Mouse (Mus musculus): Measurements from ENCODE around the gene Eomes. TPM values are rescaled to one million over a fixed set of nuclear protein-coding genes. Genes with fewer than 3 reads are reported as not detected.

Gene Eomes
- polyA plus RNA-seq, 1 experiment from 2014 or later: 0.14 TPM

GRCm38 (mm10) chr9:118506404-118507231, 28.6 kb downstream of the Eomes start:
- peak overlapping the region; percentile 88 for H3K4me2 ChIP-seq
- H3K9ac ChIP-seq: peak overlapping the region; percentile 74
- H3K4me3 ChIP-seq: peak overlapping the region; percentile 65
- H3K9me3 ChIP-seq: no peaks in the 10 kb centered on the region
- H3K27me3 ChIP-seq: no peaks in the 10 kb centered on the region
- H3K4me1 ChIP-seq: peaks cover 25% of the 10 kb centered on the region
- under 1% methylated on average over 57 of the region's 57 CpGs for WGBS
- peak; percentile 25; the same call in 1 of the 2 replicates for ATAC-seq (ENCODE audit: insufficient number of reproducible peaks, low FRiP score, low TSS enrichment, low read depth)
- H3K27ac ChIP-seq: peak overlapping the region; percentile 22; the same call in 1 of the 2 replicates
- H3K36me3 ChIP-seq: 0 out of 2 replicates have a peak, but pooled peaks cover 3% of the 10 kb centered on the region

DNA sequence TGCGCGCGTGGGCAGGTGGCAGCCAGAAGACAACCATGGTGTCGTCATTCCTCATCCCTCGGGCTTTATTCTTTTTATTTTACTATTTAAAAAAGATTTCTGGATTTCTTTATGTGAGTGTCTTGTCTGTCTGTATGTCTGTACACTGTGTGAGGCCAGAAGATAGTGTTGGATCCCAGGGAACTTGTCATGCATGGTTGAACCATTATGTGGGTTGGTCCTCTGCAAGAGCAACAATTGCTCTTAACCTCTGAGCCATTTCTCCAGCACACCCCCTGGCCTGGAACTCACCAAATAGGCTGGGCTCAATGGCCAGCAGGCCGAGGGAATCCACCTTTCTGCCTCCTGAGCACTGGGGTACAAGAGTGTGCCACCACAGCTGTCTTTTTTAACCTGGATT, 29.5 kb downstream of the Eomes start:
- 81% methylated on average over 6 of the region's 6 CpGs for WGBS
- ATAC-seq (ENCODE audit: insufficient number of reproducible peaks, low FRiP score, low TSS enrichment, low read depth): no peak
- 0 out of 2 replicates have a peak overlapping the region, but pooled peaks have one; percentile 74 for H3K9ac ChIP-seq
- peak overlapping the region; percentile 65 for H3K4me3 ChIP-seq
- peak overlapping the region; percentile 88 for H3K4me2 ChIP-seq
- H3K9me3 ChIP-seq: no peaks in the 10 kb centered on the region
- H3K27ac ChIP-seq: no peak overlapping the region
- peaks cover 25% of the 10 kb centered on the region for H3K4me1 ChIP-seq
- H3K36me3 ChIP-seq: 0 out of 2 replicates have a peak, but pooled peaks cover 3% of the 10 kb centered on the region
- H3K27me3 ChIP-seq: no peaks in the 10 kb centered on the region

GRCm38 (mm10) chr9:118508601-118509000, 30.6 kb downstream of the Eomes start:
- no peaks in the 10 kb centered on the region for H3K9me3 ChIP-seq
- H3K36me3 ChIP-seq: 0 out of 2 replicates have a peak, but pooled peaks cover 3% of the 10 kb centered on the region
- H3K27me3 ChIP-seq: no peaks in the 10 kb centered on the region
- WGBS: 78% methylated on average over 7 of the region's 7 CpGs
- H3K4me1 ChIP-seq: peaks cover 25% of the 10 kb centered on the region
- H3K9ac ChIP-seq: no peak overlapping the region
- no peak overlapping the region for H3K4me3 ChIP-seq
- no peak overlapping the region for H3K4me2 ChIP-seq
- ATAC-seq (ENCODE audit: insufficient number of reproducible peaks, low FRiP score, low TSS enrichment, low read depth): no peak
- no peak overlapping the region for H3K27ac ChIP-seq

DNA sequence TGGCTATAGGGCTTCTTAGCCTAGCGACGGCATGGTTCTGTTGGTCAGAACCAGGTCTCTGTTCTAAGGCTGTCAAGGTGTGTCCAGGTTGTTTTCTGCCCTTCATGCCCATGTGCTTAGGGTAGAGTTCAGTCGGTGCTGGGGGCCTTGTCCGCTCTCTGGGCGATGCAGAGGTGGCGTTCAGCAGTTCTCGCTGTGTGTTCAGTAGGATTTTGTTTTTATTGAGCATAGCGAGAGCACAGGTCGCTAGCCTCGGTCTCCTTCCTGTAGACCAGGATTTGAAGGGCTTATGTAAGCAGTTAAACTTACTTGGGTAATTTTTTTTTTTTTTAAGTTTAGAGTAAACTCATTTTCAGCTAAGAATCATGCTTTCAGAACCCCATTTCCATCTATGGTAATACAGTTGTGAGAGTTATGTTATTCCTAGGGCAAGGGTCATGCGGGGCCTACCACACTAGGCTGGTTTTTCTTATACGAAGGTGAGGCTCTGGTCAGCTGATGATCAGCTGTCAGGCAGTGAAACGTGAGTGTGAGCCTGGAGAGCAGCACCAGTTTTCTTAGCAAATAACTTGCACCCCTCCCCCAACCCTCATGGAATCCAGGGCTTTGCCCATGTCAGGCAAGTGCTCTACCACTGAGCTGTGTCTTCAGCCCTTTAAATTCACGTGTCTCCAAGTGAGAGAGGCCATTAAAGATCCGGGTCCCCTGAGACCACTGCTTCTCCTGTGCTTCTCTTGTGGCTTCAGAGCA, 33.1 kb downstream of the Eomes start:
- no peak overlapping the region for H3K9ac ChIP-seq
- H3K27ac ChIP-seq: no peak overlapping the region
- H3K9me3 ChIP-seq: no peaks in the 10 kb centered on the region
- WGBS: 69% methylated on average over 15 of the region's 15 CpGs
- peaks cover 20% of the 10 kb centered on the region for H3K36me3 ChIP-seq
- no peak overlapping the region for H3K4me2 ChIP-seq
- peaks cover 25% of the 10 kb centered on the region for H3K4me1 ChIP-seq
- H3K27me3 ChIP-seq: no peaks in the 10 kb centered on the region
- no peak for ATAC-seq (ENCODE audit: insufficient number of reproducible peaks, low FRiP score, low TSS enrichment, low read depth)
- no peak overlapping the region for H3K4me3 ChIP-seq

DNA sequence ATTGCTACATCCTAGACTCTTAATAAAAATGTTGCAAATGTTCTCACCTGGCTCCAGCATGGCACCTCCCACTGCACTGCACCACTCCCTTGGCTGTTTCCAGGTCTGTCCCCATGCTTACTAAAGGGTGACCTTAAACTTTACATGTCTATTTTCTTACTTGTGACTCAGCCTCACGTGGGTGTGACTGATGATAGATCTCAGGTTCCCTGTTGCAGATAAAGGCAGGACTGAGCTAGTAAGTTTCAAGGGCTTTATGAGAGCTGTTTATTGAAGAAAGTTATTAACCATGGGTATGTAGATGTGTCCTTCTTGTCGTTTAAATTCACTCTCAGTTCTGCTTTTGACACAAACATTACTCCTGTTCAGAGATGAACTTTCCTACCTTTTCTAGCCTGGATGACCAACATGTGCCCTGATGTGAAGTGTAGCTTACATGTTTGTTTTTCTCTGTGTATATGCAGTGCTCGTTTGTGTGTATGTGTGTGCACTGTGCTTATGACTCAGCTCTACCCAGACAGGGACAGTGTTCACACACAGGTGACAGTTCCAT, 34.7 kb downstream of the Eomes start:
- Histone ChIP-seq H3K4me1 (peaks cover 16% of the 10 kb centered on the region), H3K9ac (no peak overlapping the region), H3K9me3 (no peaks in the 10 kb centered on the region), H3K36me3 (peaks cover 20% of the 10 kb centered on the region), H3K27me3 (no peaks in the 10 kb centered on the region), H3K4me3 (no peak overlapping the region), H3K4me2 (no peak overlapping the region), H3K27ac (no peak overlapping the region)
- 76% methylated on average over 3 of the region's 3 CpGs for WGBS
- no peak for ATAC-seq (ENCODE audit: insufficient number of reproducible peaks, low FRiP score, low TSS enrichment, low read depth)

DNA sequence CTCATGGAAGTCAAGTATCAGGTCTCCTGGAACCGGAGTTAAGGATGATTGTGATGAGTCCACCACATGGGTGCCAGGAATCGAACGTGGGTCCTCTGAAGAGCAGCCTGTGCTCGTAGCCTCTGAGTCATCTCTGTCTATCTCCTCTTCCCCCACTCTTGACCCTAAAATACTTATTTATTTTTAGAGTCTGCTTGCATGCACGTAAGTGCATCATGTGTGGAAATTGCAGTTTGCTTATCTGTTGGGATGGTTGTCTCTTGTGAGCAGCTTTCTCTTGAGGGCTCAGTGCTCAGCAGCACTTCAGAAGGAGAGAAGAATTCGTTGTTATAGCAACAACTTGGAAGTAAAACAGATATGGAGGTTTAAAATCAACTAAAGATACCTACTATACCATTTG, 37.5 kb downstream of the Eomes start:
- Histone ChIP-seq H3K4me1 (peaks cover 11% of the 10 kb centered on the region; the same call in 1 of the 2 replicates), H3K4me2 (no peak overlapping the region), H3K9ac (no peak overlapping the region), H3K4me3 (no peak overlapping the region), H3K27me3 (no peaks in the 10 kb centered on the region), H3K27ac (no peak overlapping the region), H3K9me3 (no peaks in the 10 kb centered on the region), H3K36me3 (peaks cover 20% of the 10 kb centered on the region)
- ATAC-seq (ENCODE audit: insufficient number of reproducible peaks, low FRiP score, low TSS enrichment, low read depth): no peak
- 94% methylated on average over 6 of the region's 6 CpGs for WGBS

DNA sequence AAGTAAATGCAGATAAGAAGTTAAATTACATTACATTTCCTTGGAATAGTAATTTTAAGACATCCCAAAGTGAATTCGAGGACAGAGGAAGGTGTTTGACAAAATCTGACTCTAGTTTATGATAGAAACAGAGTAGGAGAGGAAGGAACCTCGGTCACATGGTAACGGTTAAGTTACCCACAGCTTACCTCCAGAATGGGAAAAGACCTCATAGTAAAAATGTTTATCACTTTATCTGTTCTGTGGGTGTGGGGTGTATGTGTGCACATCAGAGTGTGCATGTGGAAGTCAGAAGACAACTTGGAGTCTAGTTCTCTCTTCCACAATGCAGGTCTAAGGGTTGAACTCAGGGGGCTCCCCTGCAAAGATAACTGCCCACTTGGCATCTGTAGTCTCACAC, 38.1 kb downstream of the Eomes start:
- no peak overlapping the region for H3K4me3 ChIP-seq
- WGBS: 88% methylated on average over 3 of the region's 3 CpGs
- H3K9me3 ChIP-seq: no peaks in the 10 kb centered on the region

DNA sequence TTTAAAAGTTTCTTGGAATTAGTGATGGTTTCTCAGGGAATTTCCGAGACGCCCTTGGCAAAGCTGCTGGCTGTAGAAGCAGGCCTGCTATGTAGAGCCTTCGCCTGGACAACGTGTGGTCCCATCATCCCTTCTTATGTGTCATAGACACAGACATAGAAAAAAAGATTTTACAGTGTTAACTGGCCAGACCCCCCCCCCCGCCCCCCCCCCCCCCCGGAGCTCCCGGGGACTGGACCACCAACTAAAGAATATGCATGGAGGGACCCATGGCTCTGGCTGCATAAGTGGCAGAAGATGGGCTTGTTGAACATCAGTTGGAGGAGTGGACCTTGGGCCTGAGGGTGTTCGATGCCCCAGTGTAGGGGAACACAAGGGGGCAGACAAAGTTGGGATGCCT, 39.6 kb downstream of the Eomes start:
- Histone ChIP-seq H3K9ac (no peak overlapping the region), H3K27me3 (no peaks in the 10 kb centered on the region), H3K36me3 (peaks cover 19% of the 10 kb centered on the region), H3K4me2 (no peak overlapping the region), H3K9me3 (no peaks in the 10 kb centered on the region), H3K4me1 (peaks cover 9% of the 10 kb centered on the region; the same call in 1 of the 2 replicates), H3K27ac (no peak overlapping the region), H3K4me3 (no peak overlapping the region)
- no peak for ATAC-seq (ENCODE audit: insufficient number of reproducible peaks, low FRiP score, low TSS enrichment, low read depth)
- 78% methylated on average over 8 of the region's 8 CpGs for WGBS

More for the DNA sequence above, 38.1 kb downstream of the Eomes start:
- H3K9ac ChIP-seq: no peak overlapping the region
- H3K27ac ChIP-seq: no peak overlapping the region
- H3K4me1 ChIP-seq: peaks cover 9% of the 10 kb centered on the region; the same call in 1 of the 2 replicates
- H3K27me3 ChIP-seq: no peaks in the 10 kb centered on the region
- no peak for ATAC-seq (ENCODE audit: insufficient number of reproducible peaks, low FRiP score, low TSS enrichment, low read depth)
- H3K36me3 ChIP-seq: peaks cover 17% of the 10 kb centered on the region
- H3K4me2 ChIP-seq: no peak overlapping the region

DNA sequence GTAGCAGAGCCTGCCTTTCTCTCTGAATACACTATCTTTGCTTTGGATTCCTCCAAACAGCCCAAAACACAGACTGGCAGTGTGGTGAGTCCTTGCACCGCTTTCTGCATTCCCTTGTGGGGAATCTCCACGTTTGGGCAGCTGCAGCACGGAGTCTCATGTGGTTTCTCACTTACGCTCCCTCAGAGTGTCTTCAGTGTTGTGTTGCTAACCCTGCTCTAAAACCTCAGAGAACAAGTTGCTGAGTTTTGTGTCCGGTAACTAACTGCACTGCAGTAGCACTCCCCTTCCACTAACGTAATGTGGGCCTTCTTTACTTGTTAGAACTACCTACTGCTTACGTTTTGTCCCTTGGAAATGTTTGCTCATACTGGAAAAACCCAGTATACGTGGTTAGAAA, 41.1 kb downstream of the Eomes start:
- Histone ChIP-seq H3K4me2 (no peak overlapping the region), H3K4me1 (peaks cover 9% of the 10 kb centered on the region; the same call in 1 of the 2 replicates), H3K27ac (no peak overlapping the region; the same call in 1 of the 2 replicates), H3K9ac (no peak overlapping the region), H3K27me3 (no peaks in the 10 kb centered on the region), H3K36me3 (peaks cover 24% of the 10 kb centered on the region), H3K4me3 (no peak overlapping the region), H3K9me3 (no peaks in the 10 kb centered on the region)
- no peak for ATAC-seq (ENCODE audit: insufficient number of reproducible peaks, low FRiP score, low TSS enrichment, low read depth)
- WGBS: 64% methylated on average over 8 of the region's 8 CpGs

- Histone ChIP-seq H3K9me3 (no peaks in the 10 kb centered on the region), H3K4me3 (no peak overlapping the region), H3K4me2 (no peak overlapping the region), H3K27ac (no peak overlapping the region), H3K9ac (no peak overlapping the region), H3K4me1 (peaks cover 9% of the 10 kb centered on the region; the same call in 1 of the 2 replicates), H3K36me3 (peaks cover 27% of the 10 kb centered on the region), H3K27me3 (no peaks in the 10 kb centered on the region)
- WGBS: 39% methylated on average over 8 of the region's 8 CpGs
- no peak for ATAC-seq (ENCODE audit: insufficient number of reproducible peaks, low FRiP score, low TSS enrichment, low read depth)
These were observed 42.0 kb downstream of the Eomes start for GRCm38 (mm10) chr9:118520011-118520410.

DNA sequence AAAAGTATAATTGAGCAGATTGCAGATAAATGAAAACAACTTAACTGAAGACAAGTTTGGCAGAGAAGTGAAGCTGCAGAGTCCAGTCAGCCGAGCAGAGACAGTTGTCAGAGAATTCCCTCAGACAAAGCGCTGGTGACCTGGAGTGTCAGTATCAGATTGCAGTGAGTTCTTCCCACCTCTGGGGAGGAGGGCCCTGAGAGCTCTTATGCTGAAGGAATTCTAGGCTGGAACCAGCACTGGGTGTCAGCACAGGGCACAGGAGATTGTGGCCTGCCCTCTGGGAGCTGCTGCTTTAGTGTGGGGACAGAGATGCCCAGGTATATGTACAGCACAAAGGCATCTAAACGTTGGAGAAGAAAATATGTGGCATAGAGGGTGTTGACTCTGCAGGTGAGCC, 42.8 kb downstream of the Eomes start:
- Histone ChIP-seq H3K4me1 (peaks cover 9% of the 10 kb centered on the region; the same call in 1 of the 2 replicates), H3K27me3 (no peaks in the 10 kb centered on the region), H3K4me3 (no peak overlapping the region), H3K27ac (no peak overlapping the region), H3K9ac (no peak overlapping the region), H3K4me2 (no peak overlapping the region), H3K9me3 (no peaks in the 10 kb centered on the region), H3K36me3 (peaks cover 28% of the 10 kb centered on the region)
- 36% methylated on average over 3 of the region's 3 CpGs for WGBS
- ATAC-seq (ENCODE audit: insufficient number of reproducible peaks, low FRiP score, low TSS enrichment, low read depth): no peak

Data from limb, embryonic 15.5 days (tissue).